Mouse (Mus musculus) Muller cell, postnatal 12 days (primary cell): ENCODE results near the gene Gm3336.

Experiments used
- DNase-seq: peaks from one replicate; pipeline ENCODE4 v3.0.0-alpha.2; 2015; ENCODE audit errors: inconsistent ontology term

Gm3336 gene

DNA sequence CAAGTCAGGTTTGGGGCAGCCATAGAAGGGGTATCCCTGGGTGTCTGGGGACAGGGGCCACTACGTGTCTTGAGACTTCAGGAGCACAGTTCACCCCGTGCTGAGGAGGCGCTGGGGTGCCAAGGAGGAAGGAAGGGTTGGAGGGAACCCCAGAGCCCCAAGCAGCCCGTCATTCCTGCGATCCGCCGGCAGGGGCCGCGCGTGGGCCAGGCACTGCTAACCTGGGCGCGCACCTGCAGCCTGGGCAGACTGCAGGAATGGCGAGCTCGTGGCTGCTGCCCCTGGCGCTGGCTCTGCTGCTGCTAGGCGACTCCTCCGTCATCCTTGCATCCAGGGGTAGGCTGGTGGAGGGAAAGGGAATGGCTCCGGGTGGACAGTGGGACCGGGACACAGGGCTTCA lies at the start of gene Gm3336:
Gm3336 (plus strand) TSS at position 247 of the 400 bp plus-strand sequence.
- no peak for DNase-seq

DNA sequence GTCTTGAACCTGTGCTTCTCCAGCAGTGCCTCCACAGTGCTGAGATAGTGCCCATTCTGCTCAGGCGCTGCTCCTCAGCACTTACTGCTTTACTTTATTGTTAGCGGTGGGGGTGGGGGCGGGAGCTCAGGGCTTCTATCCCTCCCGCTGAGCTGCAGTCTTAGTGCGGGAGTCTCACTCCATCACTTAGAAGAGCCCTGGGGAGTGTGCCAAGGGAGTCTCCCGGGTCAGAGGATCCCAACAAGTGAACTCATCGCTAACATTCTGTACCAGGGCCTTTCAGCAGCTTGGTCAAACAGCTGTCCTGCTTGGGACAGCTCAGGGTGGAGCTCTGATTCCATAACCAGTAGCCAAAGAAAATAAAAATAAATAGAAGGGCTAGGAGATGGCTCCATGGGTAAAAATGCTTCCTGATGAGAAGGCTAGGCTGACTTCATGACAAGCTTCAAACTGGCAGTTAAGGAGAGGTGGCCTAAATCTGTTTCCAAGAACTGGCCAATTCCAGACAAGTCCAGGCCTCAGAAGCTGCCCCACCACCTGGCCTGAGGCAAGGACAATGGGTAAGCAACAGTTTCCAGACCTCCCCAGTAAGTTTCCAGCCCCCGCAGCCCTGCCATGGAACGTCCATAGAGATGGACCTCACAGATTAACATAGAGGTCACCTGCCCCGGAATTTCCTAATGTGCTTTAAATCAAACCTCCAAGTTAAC lies 46.6 kb upstream of the Gm3336 start:
- peak; percentile 76 for DNase-seq

- DNase-seq, result no peak
Observed at GRCm38 (mm10) chr8:70672325-70673078, 45.8 kb upstream of the Gm3336 start.

DNA sequence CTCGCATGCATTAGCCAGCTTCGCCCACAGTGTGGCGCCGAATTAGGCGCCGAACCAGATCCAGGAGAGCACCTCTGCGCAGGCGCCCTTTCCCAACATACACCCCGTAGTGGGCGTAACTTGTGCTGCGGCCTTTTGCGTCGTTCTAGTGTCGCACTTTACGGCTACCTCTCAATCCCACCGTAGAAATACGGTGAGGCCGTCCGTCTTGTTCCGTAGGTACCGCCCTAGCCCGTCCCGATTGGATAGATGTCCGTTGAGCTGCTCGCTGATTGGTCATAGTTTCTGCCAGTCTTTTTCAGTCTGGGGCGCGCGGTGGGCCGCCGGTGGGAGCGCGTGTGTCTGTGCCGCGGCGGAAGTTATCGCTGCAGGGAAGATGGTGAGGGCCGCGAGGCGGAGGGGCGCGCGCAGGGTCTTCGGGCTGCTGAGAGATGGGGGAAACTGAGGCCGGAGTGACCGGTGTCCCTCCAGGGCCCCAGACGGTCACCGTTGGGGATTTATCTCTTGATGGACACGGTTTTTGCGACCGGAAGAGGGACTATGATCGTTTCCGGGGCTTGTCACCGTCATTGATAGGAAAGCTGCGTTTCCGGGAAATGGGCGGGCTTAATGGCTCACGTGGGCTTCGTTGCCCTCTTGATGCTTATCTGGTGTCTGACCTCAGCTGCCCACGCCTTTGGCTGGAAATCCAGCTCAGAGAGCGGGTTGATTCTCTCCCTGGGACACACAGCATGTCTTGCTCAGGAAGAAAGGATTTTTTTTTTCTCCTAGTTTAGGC lies 45.1 kb upstream of the Gm3336 start, which contains the start of gene Lsm4:
Lsm4 (plus strand) TSS at position 170 of the 778 bp plus-strand sequence.
- peak; percentile 98 for DNase-seq

DNA sequence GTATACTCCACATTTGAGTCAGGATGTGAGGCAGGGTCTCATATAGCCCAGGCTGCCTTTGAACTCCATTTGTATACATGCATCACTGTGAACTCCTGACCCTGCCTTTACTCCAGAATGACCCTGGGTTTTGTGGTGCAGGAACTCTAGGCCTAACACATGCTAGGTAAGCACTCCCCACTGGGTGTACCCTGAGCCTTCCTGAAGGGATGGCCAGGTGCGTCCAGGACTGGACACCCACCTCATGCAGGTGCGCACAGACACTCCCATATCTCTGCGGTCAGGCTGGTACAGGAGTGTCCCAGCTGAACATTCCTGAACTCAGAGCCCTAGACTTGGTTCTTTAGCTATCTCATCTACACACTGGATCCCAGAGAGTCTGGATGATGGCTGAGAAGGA lies 44.2 kb upstream of the Gm3336 start:
- no peak for DNase-seq

GRCm38 (mm10) chr8:70674716-70675115 lies 43.6 kb upstream of the Gm3336 start:
- DNase-seq, result peak; percentile 57

- DNase-seq, result no peak
Observed at GRCm38 (mm10) chr8:70675336-70675735, 43.0 kb upstream of the Gm3336 start.

DNA sequence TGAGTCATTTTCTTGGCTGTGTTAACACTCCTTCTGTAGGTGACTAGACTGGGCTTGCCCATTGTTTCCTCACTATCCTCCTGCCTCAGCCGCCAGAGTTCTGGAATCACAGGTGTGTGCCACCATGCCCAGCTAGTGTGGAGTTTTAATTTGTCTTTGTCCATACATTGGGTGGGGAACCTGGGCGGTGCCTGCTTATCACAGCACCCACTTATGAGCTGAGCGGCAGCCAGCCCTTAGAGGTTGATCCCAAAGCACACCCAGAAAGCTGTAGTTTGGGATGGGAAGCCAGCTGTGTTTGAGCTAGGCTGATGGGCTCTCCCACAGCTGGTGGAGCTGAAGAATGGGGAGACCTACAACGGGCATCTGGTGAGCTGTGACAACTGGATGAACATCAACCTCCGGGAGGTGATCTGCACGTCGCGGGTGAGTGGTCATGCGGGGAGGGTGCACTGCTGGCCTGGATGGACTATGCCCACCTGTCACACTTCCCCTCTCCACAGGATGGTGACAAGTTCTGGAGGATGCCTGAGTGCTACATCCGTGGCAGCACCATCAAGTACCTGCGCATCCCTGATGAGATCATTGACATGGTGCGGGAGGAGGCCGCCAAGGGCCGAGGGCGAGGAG lies 40.8 kb upstream of the Gm3336 start:
- DNase-seq, result no peak

DNA sequence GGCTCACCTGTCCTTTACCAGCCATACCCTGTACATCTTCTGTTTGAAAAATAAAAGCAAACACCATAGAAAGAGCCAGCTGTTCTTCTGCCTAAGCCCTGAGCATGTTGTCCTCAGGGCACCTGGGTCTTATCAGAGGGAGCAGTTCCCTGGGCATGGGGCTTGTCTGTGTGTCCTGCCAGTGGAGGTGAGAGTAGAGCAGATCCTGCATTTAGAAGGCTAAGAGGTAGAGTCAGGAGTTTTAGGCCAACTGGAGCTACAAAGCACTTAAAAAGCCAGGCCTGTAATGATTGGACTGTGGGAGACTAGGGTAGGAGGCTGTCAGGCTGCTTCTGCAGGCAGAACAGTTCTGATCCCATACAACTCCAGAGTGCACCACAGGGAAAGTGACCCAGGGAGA lies 39.7 kb upstream of the Gm3336 start:
- DNase-seq, result no peak

- no peak for DNase-seq
Observed at GRCm38 (mm10) chr8:70679404-70679803, 38.9 kb upstream of the Gm3336 start.

- no peak for DNase-seq
Observed at GRCm38 (mm10) chr8:70680039-70680438, 38.3 kb upstream of the Gm3336 start.

DNA sequence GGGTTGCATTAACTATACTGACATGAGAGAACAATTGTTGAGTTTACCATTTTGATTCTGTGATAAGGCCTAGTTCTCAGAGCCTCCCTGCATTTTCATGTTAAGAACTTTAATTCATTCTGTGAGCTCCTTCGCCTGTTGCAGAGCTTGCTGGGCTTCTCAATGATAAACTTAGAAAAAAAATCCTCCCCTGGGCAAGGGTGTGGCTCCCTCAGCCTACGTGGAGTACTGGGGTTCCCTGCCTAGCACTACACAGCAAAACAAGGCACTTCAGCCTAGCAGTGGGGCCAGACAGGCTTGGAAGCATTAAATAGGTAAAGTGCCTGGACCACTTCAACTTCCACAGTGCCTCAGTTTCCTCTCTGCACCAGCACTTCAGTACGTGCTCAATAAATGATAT lies 36.9 kb upstream of the Gm3336 start:
- no peak for DNase-seq

DNA sequence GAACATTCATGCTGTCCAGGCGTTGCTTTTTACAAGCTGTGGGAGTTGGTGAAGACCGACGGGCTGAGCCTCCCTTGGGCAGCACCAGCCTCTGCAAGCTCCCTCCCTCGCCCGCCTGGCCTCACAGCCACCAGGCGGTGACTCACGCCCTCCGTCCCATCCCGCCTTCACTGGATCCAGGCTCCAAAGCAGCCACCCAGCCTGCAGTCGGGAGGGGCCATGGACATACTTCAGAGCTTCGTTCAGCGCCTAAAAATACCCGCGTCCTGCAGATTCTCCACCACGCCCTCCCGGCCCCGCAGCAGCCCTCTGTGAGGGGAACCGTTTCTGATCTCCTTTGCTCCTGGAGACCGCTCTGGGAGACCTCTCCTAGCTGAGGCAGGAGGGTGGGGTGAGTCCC lies 36.1 kb upstream of the Gm3336 start:
- peak; percentile 92 for DNase-seq

GRCm38 (mm10) chr8:70682692-70683091 lies 35.7 kb upstream of the Gm3336 start:
- DNase-seq, result peak; percentile 46

GRCm38 (mm10) chr8:70684291-70684690 lies 34.1 kb upstream of the Gm3336 start:
- DNase-seq, result no peak

- peak; percentile 29 for DNase-seq
Observed at GRCm38 (mm10) chr8:70687576-70687975, 30.8 kb upstream of the Gm3336 start.

DNA sequence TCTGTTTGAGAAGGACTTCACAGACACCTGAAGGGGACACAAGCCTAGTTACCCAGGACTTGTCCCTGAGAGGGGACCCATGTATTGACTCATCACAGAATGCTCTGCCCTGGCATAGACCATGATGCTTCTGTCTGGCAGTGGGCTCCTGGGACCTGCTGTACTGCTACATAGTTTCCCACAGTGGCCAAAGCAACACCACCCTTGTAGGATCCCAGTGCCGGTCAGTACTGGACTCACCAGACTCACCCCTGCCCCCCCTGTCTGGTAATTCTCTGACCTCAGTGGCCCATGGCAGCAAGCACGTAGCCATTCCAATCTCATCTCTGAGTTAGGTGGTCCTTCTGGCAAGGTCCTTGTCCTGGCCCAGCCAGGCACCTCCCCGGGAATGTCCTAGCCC lies 30.2 kb upstream of the Gm3336 start:
- no peak for DNase-seq

DNA sequence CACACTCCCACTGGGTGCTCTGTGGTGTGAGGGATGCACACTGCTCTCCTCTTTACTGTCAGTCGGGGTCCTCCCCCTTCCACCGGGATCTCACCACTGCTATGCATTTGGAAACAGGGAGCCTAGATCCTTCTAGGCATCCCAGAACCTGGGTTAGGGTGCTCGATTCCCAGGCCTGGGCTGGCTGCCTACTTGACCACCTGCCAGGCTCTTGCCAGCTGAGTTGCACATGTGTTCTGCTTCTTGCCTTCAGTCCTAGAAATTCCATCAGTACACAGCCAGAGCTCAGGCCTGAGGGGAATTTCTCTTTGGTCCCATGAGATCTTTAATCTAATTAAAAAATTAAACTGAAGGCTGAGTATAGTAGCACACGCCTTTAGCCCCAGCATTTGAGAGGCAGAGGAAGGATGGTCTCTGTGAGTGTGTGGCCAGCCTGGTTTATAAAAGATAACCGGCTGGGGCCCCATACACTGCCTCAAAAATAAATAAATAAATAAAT lies 28.4 kb upstream of the Gm3336 start:
- no peak for DNase-seq

DNA sequence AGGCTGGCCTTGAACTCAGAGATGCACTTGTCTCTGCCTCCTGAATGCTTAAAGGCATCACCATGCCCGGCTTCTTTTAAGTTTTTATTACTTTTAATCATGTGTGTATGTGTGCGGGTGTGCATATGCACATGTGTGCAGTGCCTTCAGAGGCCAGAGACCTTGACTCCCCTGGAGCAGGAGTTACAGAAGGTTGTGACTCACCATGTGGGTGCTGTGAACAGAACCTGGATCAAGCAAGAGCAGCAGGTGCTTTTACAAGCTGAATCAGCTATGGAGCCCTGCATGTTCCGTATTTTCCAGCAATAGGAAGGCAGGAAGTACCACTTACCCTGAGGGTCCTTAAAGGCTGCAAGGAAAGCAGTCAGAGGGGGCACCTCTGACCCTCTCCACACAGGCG lies 27.1 kb upstream of the Gm3336 start:
- no peak for DNase-seq

DNA sequence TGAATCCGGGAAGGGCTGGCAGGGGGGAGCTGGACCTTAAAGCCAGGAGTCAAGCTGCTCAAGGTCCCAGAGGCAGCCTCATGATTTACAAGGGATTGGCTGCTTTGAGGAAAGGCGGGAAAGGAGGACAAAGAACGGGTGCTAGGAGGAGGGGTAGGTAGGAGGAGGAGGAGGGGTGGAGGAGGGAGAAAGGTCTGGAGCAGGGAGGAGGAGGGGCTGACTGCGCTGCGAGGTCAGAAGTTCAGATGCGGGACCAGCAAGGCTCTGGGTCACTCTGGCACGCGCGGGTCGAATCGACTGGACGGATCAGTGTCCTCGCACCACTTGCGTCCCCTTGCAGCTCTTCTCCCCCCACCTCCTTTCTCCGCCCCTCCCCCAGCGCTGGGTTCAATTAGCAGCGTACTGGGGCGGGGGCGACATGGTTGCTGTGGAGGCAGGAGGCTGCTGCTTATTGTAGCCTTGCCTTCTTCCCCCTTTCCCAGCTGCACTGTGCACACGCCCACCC lies 26.6 kb upstream of the Gm3336 start:
- DNase-seq, result no peak

- DNase-seq, result no peak
Observed at GRCm38 (mm10) chr8:70693636-70694035, 24.7 kb upstream of the Gm3336 start.
